Mouse (Mus musculus) intestine, postnatal 0 days (tissue): ENCODE data around the gene Csnk1e. TPM values are rescaled to one million over a fixed set of nuclear protein-coding genes. Genes with fewer than 3 reads are reported as not detected.
A peak's percentile ranks its signal among the peaks of the same experiment; 100 is the strongest.

Experiments used
- ATAC-seq: fragments of 200-750 bp; cut with Nextera tagmentation; 2 replicates; pipeline ENCODE4 v1.8.0; 2017; ENCODE audit warnings: mild to moderate bottlenecking, moderate TSS enrichment, moderate library complexity
- H3K27ac ChIP-seq: fragments of 300-500 bp; sonication (generic); 2 replicates; pipeline ENCODE4 v1.5.1; 2014; ENCODE audit warnings: mild to moderate bottlenecking, low read depth, low read length, moderate library complexity
- H3K27me3 ChIP-seq: fragments of 300-500 bp; sonication (generic); replicated peaks from 2 replicates; pipeline ENCODE4 v1.6.1; 2014; ENCODE audit warnings: low read length, mixed read lengths; ENCODE audit not compliant: control insufficient read depth, insufficient read depth
- H3K36me3 ChIP-seq: fragments of 300-500 bp; sonication (generic); 2 replicates; pipeline ENCODE4 v1.6.1; 2014; ENCODE audit warnings: mild to moderate bottlenecking, moderate library complexity; ENCODE audit not compliant: control insufficient read depth, insufficient read depth
- H3K4me1 ChIP-seq: fragments of 300-500 bp; sonication (generic); replicated peaks from 2 replicates; pipeline ENCODE4 v1.6.1; 2014; ENCODE audit warnings: antibody characterized with exemption, low read length, mixed read lengths; ENCODE audit not compliant: control insufficient read depth, insufficient read depth
- H3K4me2 ChIP-seq: fragments of 300-500 bp; sonication (generic); replicated peaks from 2 replicates; pipeline ENCODE4 v1.6.1; 2014; ENCODE audit warnings: low read depth, mild to moderate bottlenecking, moderate library complexity
- H3K4me3 ChIP-seq: fragments of 300-500 bp; sonication (generic); 2 replicates; pipeline ENCODE4 v1.5.1; 2014; ENCODE audit warnings: low read depth, low read length
- H3K9ac ChIP-seq: fragments of 300-500 bp; sonication (generic); 2 replicates; pipeline ENCODE4 v1.6.1; 2014; ENCODE audit warnings: mild to moderate bottlenecking, low read depth, low read length
- H3K9me3 ChIP-seq: fragments of 300-500 bp; sonication (generic); 2 replicates; pipeline ENCODE4 v1.6.1; 2016; ENCODE audit warnings: mixed run types; ENCODE audit not compliant: control insufficient read depth
- CTCF ChIP-seq: sonication (generic); IDR thresholded peaks from 2 replicates; pipeline ENCODE4 v1.5.1; 2016; ENCODE audit warnings: low read depth, mild to moderate bottlenecking, control low read depth, antibody characterized with exemption, moderate library complexity
- WGBS: fragments of 180-500 bp; shearing (Covaris S2); extraction: QIAGEN DNeasy Blood & Tissue Kit; methylation state at CpG from one replicate; pipeline ENCODE4 v1.1.7; 2014; 5-methylcytosine and 5-hydroxymethylcytosine counted together
- polyA plus RNA-seq: library from polyadenylated mRNA; unstranded; fragments of >200 nt; fragmentation: Nextera tagmentation; extraction: Ambion mirVana; gene quantifications from 2 replicates; pipeline ENCODE4 v1.2.1, GENCODE M21; 2015

Csnk1e gene
- polyA plus RNA-seq, 1 experiment from 2014 or later, result 18.2 TPM

- no peaks in the 10 kb centered on the region for H3K4me1 ChIP-seq
- no peak overlapping the region for H3K4me2 ChIP-seq
- no peak overlapping the region for H3K9ac ChIP-seq
- H3K9me3 ChIP-seq, result no peaks in the 10 kb centered on the region
- H3K27ac ChIP-seq, result no peak overlapping the region
- no peaks in the 10 kb centered on the region for H3K27me3 ChIP-seq
- no peak for ATAC-seq
- 67% methylated on average over 10 of the region's 10 CpGs for WGBS
- peaks cover 35% of the 10 kb centered on the region for H3K36me3 ChIP-seq
- H3K4me3 ChIP-seq, result no peak overlapping the region
- TF ChIP-seq CTCF, result no peak
These were observed 38.8 kb downstream of the Csnk1e start for GRCm38 (mm10) chr15:79416460-79417085.

DNA sequence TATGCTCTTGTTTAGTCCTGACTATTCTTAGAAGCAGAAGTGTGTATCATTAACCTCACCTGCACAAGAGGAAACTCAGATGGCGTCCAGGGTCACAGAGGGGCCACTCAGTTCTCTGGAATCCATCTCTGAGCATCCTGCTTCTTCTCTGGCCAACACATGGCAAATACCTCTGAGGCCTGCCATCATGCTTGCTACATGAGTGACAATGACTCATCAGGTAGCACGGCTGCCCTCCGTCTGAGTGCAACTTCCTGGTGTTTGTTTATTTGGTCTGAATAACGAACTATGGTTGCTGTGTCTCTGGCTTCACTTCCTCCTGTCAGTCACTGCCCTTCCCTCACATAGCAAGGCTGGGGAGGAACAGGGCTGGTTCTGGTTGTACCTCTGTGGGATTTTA lies 40.9 kb downstream of the Csnk1e start:
- Histone ChIP-seq H3K27me3 (no peaks in the 10 kb centered on the region), H3K27ac (no peak overlapping the region), H3K4me2 (no peak overlapping the region), H3K4me1 (no peaks in the 10 kb centered on the region), H3K36me3 (peaks cover 16% of the 10 kb centered on the region; the same call in 1 of the 2 replicates), H3K9ac (no peak overlapping the region), H3K4me3 (no peak overlapping the region), H3K9me3 (no peaks in the 10 kb centered on the region)
- ATAC-seq, result peak; percentile 56
- TF ChIP-seq CTCF, result no peak
- WGBS, result 17% methylated on average over 4 of the region's 4 CpGs

GRCm38 (mm10) chr15:79413802-79414201 lies 41.6 kb downstream of the Csnk1e start:
- no peak overlapping the region; the same call in 1 of the 2 replicates for H3K27ac ChIP-seq
- no peak for ATAC-seq
- no peaks in the 10 kb centered on the region for H3K9me3 ChIP-seq
- H3K4me3 ChIP-seq, result no peak overlapping the region
- H3K36me3 ChIP-seq, result peaks cover 10% of the 10 kb centered on the region; the same call in 1 of the 2 replicates
- H3K4me1 ChIP-seq, result no peaks in the 10 kb centered on the region
- WGBS, result 77% methylated on average over 8 of the region's 8 CpGs
- H3K4me2 ChIP-seq, result no peak overlapping the region
- no peak overlapping the region for H3K9ac ChIP-seq
- H3K27me3 ChIP-seq, result no peaks in the 10 kb centered on the region
- no peak for TF ChIP-seq CTCF

- Histone ChIP-seq H3K4me2 (no peak overlapping the region), H3K27ac (no peak overlapping the region), H3K9me3 (no peaks in the 10 kb centered on the region), H3K36me3 (peaks cover 5% of the 10 kb centered on the region; the same call in 1 of the 2 replicates), H3K27me3 (no peaks in the 10 kb centered on the region), H3K4me1 (no peaks in the 10 kb centered on the region), H3K9ac (no peak overlapping the region), H3K4me3 (no peak overlapping the region)
- no peak for TF ChIP-seq CTCF
- ATAC-seq, result no peak
- WGBS, result 95% methylated on average over 3 of the region's 3 CpGs
These were observed 42.2 kb downstream of the Csnk1e start for GRCm38 (mm10) chr15:79413201-79413600.

GRCm38 (mm10) chr15:79411363-79412065 lies 43.9 kb downstream of the Csnk1e start:
- Histone ChIP-seq H3K9me3 (no peaks in the 10 kb centered on the region), H3K27me3 (no peaks in the 10 kb centered on the region), H3K4me1 (no peaks in the 10 kb centered on the region), H3K36me3 (no peaks in the 10 kb centered on the region), H3K27ac (no peak overlapping the region), H3K9ac (no peak overlapping the region), H3K4me3 (no peak overlapping the region), H3K4me2 (no peak overlapping the region)
- peak; percentile 63 for TF ChIP-seq CTCF
- ATAC-seq, result no peak
- 65% methylated on average over 10 of the region's 10 CpGs for WGBS

DNA sequence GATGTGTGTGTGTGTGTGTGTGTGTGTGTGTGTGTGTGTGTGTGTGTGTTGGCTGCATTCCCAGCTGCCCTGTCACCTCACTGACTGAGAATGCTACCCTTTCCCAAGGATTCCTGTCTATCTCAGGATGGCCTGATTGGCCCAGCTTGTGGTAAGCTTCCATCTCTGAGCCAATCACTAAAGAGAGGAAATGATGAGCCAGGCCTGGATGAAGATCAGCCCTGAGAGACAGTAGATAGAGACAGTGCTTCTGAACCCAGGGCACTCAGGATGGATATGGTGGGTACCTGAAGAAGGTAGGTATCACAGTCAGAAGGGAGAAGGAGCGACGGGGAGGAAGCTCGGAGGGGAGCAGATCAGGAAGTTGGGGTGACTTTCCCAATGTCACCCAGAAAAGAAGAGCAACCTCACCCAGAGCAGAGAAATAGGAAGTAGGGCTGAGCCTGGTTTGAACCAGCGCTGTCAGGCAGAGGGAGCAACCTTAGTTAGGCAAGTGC lies 46.2 kb downstream of the Csnk1e start:
- no peaks in the 10 kb centered on the region for H3K27me3 ChIP-seq
- TF ChIP-seq CTCF, result no peak
- no peaks in the 10 kb centered on the region for H3K36me3 ChIP-seq
- no peak overlapping the region for H3K9ac ChIP-seq
- no peaks in the 10 kb centered on the region for H3K9me3 ChIP-seq
- H3K4me1 ChIP-seq, result no peaks in the 10 kb centered on the region
- 87% methylated on average over 4 of the region's 4 CpGs for WGBS
- no peak overlapping the region for H3K27ac ChIP-seq
- H3K4me3 ChIP-seq, result no peak overlapping the region
- H3K4me2 ChIP-seq, result no peak overlapping the region
- ATAC-seq, result no peak
